Mouse (Mus musculus) frontal cortex, postnatal 10 days (tissue): Measurements from ENCODE around the gene Pdilt.

Experiments
- DNase-seq, 2 experiments: peaks; one replicate each; pipeline ENCODE4 v3.0.0; 2022; ENCODE audit warnings: low spot score in 2 of 2, mixed read lengths in 1 of 2

Pdilt gene

GRCm38 (mm10) chr7:119511143-119511542, 12.1 kb downstream of the Pdilt start:
- no peak for DNase-seq

- DNase-seq: no peak
These were observed 33.1 kb downstream of the Pdilt start for GRCm38 (mm10) chr7:119490041-119490780.

GRCm38 (mm10) chr7:119486683-119487082, 36.6 kb downstream of the Pdilt start:
- no peak for DNase-seq

- no peak for DNase-seq
These were observed 39.1 kb downstream of the Pdilt start for GRCm38 (mm10) chr7:119484154-119484553.

GRCm38 (mm10) chr7:119479256-119479655, 44.0 kb downstream of the Pdilt start, which contains the start of gene Umod:
Gene Umod (minus strand): TSS chr7:119479282.
- no peak for DNase-seq

DNA sequence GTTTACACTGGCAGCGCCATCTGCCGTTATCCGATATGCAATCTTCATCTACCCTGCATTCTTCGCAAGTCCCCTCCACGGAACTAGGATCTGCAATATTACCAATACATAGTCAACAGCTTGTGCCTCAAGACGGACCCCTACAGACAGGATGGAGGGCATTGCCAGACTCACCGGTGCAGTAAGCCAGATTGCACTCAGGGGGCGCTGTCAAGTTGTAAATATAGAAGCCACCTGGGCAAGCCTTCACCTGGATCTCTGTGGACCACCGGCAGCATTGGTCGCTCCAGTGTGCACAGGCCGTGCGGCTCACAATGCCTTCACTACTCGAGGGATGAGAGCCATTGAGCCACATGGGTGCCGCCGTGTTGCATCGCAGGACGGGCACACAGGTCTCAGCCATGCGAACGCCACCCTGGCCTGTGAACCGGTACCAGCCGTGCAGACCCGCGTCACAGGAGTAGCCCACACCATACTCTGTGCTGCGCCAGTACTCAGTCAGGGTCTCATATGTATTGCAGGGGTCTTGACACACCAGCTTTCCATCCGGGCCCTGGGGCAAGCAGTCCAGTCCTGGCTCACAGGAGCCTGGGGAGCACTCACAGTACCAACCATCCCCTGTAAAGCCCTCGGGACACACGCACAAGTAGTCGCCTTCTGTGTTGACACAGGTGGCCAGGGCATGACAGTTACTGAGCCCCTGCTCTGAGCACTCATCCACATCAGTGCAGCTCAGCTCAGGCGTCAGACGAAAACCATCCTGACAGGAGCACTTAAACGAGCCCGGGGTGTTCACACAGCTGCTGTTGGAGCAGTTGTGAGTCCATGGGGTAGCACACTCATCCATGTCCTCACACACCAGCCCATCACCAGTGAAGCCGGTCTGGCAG, 46.5 kb downstream of the Pdilt start:
- DNase-seq: no peak

- DNase-seq: no peak
These were observed 64.1 kb downstream of the Pdilt start, which contains the start of gene Gp2 for GRCm38 (mm10) chr7:119459185-119459584. Gene Gp2 (minus strand): TSS chr7:119459285.

DNA sequence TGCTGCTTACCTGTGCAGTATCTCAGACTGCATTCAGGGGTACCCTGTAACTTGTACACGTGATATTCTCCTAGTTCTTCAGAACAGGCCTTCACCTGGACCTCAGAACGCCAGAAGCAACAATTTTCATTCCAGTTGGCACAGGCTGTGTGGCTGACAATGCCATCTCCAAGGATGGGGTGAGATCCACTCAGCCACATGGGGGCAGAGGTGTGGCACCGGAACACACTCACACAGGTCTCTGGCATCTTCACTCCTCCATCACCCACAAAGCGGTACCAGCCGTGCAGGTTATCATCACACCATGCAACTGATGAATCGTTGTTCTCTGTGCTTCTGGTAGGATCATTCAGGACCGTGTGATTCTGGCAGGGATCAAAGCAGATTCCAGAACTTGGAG, 69.1 kb downstream of the Pdilt start:
- DNase-seq: no peak

- no peak for DNase-seq
These were observed 79.4 kb downstream of the Pdilt start for GRCm38 (mm10) chr7:119443849-119444248.

DNA sequence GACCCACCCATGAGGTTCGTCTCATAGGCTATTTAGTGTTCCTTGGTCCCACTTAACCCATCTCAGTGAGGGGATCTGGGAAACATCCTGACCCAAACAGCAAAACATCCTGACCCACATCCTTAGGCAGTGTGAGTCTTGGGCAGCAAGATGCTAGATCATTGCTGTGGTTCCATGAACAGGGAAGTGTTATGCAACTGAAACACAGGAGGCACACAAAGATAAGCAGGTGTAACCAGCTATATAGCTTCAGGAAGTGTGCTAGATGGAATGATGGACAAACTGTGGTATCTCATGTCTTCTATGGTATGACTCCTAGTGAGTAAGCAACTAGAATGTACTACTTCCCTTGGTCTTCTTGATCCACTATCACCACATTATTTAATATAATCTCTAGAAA, 81.4 kb downstream of the Pdilt start:
- DNase-seq: no peak
